Mouse (Mus musculus): Measurements from ENCODE around the gene Rev3l. TPM values are rescaled to one million over a fixed set of nuclear protein-coding genes. Genes with fewer than 3 reads are reported as not detected.
"Not testable (repeated sequence)": the region's sequence is repeated elsewhere in the genome, so short reads cannot be mapped to it uniquely, and the experiment has no call there.

The Rev3l gene
- polyA plus RNA-seq, 1 experiment: 11.8 TPM

DNA sequence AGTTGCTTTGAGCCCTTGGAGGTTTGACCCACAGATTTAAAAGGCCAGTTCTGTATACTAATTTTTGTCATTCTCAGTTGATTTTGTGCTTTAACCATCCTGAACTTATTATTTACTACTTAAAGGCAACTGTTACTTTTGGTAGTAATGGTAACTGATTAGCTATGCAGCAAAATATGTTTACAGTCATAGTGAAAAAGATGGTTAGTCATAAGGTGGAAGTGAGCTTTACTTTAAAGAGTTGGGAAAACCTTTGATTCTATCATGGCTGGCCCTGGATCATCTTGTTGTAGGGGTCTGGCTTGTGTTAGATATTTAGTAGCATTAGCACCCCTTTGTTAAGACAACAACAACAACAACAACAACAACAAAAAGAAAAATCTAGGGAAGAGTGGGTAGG, 180.7 kb downstream of the Rev3l start:
- Histone ChIP-seq H3K36me3 (ENCODE audit: control insufficient read depth, insufficient read depth, low read length) (no peaks in the 10 kb centered on the region), H3K4me1 (ENCODE audit: control insufficient read depth, insufficient read depth, low read length) (peaks cover 4% of the 10 kb centered on the region; the same call in 1 of the 2 replicates), H3K27me3 (replicated peaks; ENCODE audit: control insufficient read depth, insufficient read depth, low read length) (no peaks in the 10 kb centered on the region), H3K27ac (ENCODE audit: insufficient read depth, low read depth, low read length) (no peak overlapping the region), H3K4me3 (ENCODE audit: insufficient read depth, low read depth, low read length) (no peak overlapping the region)
- TF ChIP-seq POLR2A (IDR thresholded peaks at IDR 0.05; ENCODE audit: low read depth, low read length) (no peak), CTCF (conservative IDR thresholded peaks at IDR 0.05; ENCODE audit: insufficient read depth, insufficient read length, low read depth, low read length) (no peak)
- no peak for DNase-seq

DNA sequence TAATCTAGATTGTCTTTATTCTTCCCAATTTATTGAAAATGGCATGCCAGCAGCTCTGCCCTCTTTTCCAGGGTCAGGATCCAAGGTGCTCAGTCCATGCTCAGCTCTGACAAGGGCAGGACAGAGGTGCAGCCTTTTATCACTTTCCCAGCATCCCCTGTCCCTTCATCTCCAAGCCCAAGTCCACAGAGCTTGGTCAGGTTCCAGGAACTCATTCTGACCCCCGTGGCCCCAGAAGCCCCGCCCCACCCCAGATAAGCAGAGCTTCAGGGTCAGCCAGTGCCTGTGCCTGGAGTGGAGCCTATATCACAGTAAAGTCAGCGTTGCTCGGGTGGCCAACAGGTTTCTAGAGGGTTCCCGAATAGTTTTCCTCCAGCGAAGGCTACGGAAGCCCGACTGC, 192.6 kb downstream of the Rev3l start:
- H3K27me3 ChIP-seq (replicated peaks; ENCODE audit: control insufficient read depth, insufficient read depth, low read length); DNase-seq; H3K36me3 ChIP-seq (ENCODE audit: control insufficient read depth, insufficient read depth, low read length); H3K4me3 ChIP-seq (ENCODE audit: insufficient read depth, low read depth, low read length); H3K27ac ChIP-seq (ENCODE audit: insufficient read depth, low read depth, low read length); H3K4me1 ChIP-seq (ENCODE audit: control insufficient read depth, insufficient read depth, low read length): not testable (repeated sequence)
- WGBS: 87% methylated on average over 8 of the region's 8 CpGs

Other genes with a start within 250 kb of the Rev3l start
- 10.4 and 12.8 TPM in 2 replicates for gene Traf3ip2, start 119.2 kb upstream of the Rev3l start, polyA plus RNA-seq (2012; rRNA removed)
- 3.2 and 3.4 TPM in 2 replicates for gene Mfsd4b4, start 167.1 kb downstream of the Rev3l start, polyA plus RNA-seq (2012; rRNA removed)
- 0.38 and 0.53 TPM in 2 replicates for gene Mfsd4b2, start 194.8 kb downstream of the Rev3l start, polyA plus RNA-seq (2012; rRNA removed)
- 15.8 and 17.4 TPM in 2 replicates for gene Mfsd4b3, start 228.0 kb downstream of the Rev3l start, polyA plus RNA-seq (2012; rRNA removed)